Mouse (Mus musculus) macrophage (primary cell): Measurements from ENCODE around the gene Daxx. TPM values are rescaled to one million over a fixed set of nuclear protein-coding genes. Genes with fewer than 3 reads are reported as not detected.
"Not testable (repeated sequence)": the region's sequence is repeated elsewhere in the genome, so short reads cannot be mapped to it uniquely, and the experiment has no call there.

Experiments used
- H3K27ac ChIP-seq: fragments of 350-480 bp; formaldehyde crosslinking; 2 replicates; pipeline ENCODE4 v1.9.0; 2021
- H3K36me3 ChIP-seq: fragments of 350-480 bp; formaldehyde crosslinking; 2 replicates; pipeline ENCODE4 v1.9.0; 2021; ENCODE audit errors: inconsistent target
- H3K4me3 ChIP-seq: fragments of 350-480 bp; formaldehyde crosslinking; 2 replicates; pipeline ENCODE4 v1.9.0; 2021; ENCODE audit errors: inconsistent target
- H3K79me2 ChIP-seq: fragments of 350-480 bp; formaldehyde crosslinking; 2 replicates; pipeline ENCODE4 v1.9.0; 2021; ENCODE audit errors: inconsistent target
- WGBS: methylation state at CpG from one replicate; pipeline ENCODE4 v1.1.7; 2026; ENCODE audit warnings: inconsistent platforms; ENCODE audit not compliant: missing documents; 5-methylcytosine and 5-hydroxymethylcytosine counted together
- polyA plus RNA-seq: library from polyadenylated mRNA; stranded (reverse); fragments of 250-400 nt; gene quantifications from 3 replicates; pipeline ENCODE4 v1.2.4, GENCODE M21; 2018; ENCODE audit warnings: inconsistent platforms
- total RNA-seq, 78 experiments: library from RNA; depleted of rRNA; stranded (reverse); fragments of 250-400 nt; gene quantifications; 1 replicate in 9 of 78; 2 replicates in 24 of 78; 3 replicates in 43 of 78; 4 replicates in 2 of 78; pipeline ENCODE4 v1.2.4; 2018; ENCODE audit warnings: inconsistent platforms in 56 of 78

The Daxx gene
- total RNA-seq (2018; cell fraction: chromatin; rRNA removed) = 100 to 1,000 TPM in 16 of 26 experiments, 10 to 100 TPM in 10; 45.5 to 715 (median 283) TPM
- 100 to 1,000 TPM in 14 of 26 experiments, 10 to 100 TPM in 12; 42.9 to 264 (median 138) TPM for total RNA-seq (2018; cell fraction: cytosol; rRNA removed)
- 100 to 1,000 TPM in 20 of 26 experiments, 10 to 100 TPM in 6; 62.8 to 925 (median 335) TPM for total RNA-seq (2018; cell fraction: nucleus; rRNA removed)
- polyA plus RNA-seq = 32.1 to 95.9 TPM (median 50.6 TPM) in 3 replicates

- WGBS = under 1% methylated on average over 68 of the region's 68 CpGs
- peaks cover 61% of the 10 kb centered on the region for H3K79me2 ChIP-seq
These were observed at the start of gene Daxx for GRCm38 (mm10) chr17:33909077-33909868. TSS of gene Daxx (plus strand) at chr17:33909414.

DNA sequence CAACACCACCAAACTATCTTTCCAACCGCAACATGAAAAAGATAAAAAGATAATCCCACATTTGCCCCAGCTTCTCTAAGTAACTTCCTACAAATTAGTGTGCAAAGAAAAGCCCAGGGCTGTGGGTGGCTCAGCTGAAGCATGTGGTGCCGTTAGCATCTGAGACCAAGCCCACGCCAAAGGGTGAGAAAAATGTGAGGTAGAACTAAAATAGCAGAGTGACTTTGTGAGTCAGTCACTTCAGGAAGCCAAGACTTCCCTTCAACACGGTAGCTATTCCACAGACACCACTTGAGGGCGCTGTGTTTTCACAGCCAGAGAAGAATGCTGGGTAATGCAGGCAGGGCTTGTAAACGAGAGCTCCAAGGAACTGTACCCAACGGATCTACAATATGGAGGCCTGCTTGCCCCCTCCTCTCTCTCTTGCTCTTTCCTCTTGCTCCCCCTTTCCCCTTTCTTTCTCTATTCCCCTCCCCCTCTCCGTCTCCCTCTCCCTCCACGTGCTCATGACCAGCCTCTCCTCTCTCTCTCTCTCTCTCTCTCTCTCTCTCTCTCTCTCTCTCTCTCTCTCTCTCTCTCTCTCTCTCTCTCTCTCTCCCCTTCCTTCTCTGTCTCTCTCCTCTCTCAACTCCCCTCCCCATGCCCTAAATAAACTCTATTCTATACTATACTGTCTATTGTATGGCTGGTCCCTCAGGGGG lies 43.7 kb upstream of the Daxx start:
- Histone ChIP-seq H3K79me2 (no peaks in the 10 kb centered on the region), H3K36me3 (no peaks in the 10 kb centered on the region), H3K27ac (no peak overlapping the region), H3K4me3 (no peak overlapping the region)
- WGBS = 13% methylated on average over 7 of the region's 9 CpGs

More at GRCm38 (mm10) chr17:33909077-33909868, at the start of gene Daxx:
- peak within 1 kb of the TSS; percentile 93 for H3K27ac ChIP-seq
- peak within 1 kb of the TSS; percentile 95 for H3K4me3 ChIP-seq
- H3K36me3 ChIP-seq = peaks cover 31% of the 10 kb centered on the region; the same call in 1 of the 2 replicates

- no CpG with 5 or more reads among the region's 12 CpGs for WGBS
- not testable (repeated sequence) for H3K27ac ChIP-seq, H3K79me2 ChIP-seq, H3K4me3 ChIP-seq, H3K36me3 ChIP-seq
These were observed 35.7 kb upstream of the Daxx start, which contains the start of gene Gm7029 for GRCm38 (mm10) chr17:33873537-33873936. TSS of gene Gm7029 (plus strand) at chr17:33873837.

DNA sequence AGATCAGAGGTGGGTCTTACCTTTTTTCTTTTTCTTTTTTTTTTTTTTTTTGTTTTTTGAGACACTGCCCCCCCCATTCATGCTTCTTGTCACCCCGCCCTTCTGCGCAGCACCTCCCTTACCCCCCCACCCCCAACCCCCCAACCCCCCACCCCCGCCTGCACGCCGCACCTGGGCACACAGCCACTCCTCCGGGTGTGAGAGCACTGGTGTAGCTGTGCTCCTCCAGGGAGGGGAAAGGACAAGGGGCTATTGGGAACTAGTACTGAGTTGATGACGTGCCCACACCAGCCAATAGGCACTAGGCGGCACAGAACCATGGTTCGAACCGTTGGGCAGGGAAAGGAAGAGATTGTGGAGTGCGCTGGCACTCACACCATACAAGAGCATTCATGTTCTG lies 34.8 kb upstream of the Daxx start:
- 90% methylated on average over 6 of the region's 11 CpGs for WGBS
- no peaks in the 10 kb centered on the region for H3K79me2 ChIP-seq

GRCm38 (mm10) chr17:33875797-33876196 lies 33.4 kb upstream of the Daxx start:
- H3K27ac ChIP-seq, H3K36me3 ChIP-seq, H3K79me2 ChIP-seq, H3K4me3 ChIP-seq: not testable (repeated sequence)
- 98% methylated on average over 5 of the region's 5 CpGs for WGBS

More for the DNA sequence above, 34.8 kb upstream of the Daxx start:
- no peak overlapping the region for H3K27ac ChIP-seq
- H3K36me3 ChIP-seq = no peaks in the 10 kb centered on the region
- no peak overlapping the region for H3K4me3 ChIP-seq

GRCm38 (mm10) chr17:33884320-33884719 lies 24.9 kb upstream of the Daxx start:
- not testable (repeated sequence) for H3K4me3 ChIP-seq, H3K27ac ChIP-seq, H3K36me3 ChIP-seq
- peaks cover 39% of the 10 kb centered on the region for H3K79me2 ChIP-seq
- 90% methylated on average over 5 of the region's 11 CpGs for WGBS

- H3K79me2 ChIP-seq = peaks cover 47% of the 10 kb centered on the region
- not testable (repeated sequence) for H3K27ac ChIP-seq, H3K36me3 ChIP-seq, H3K4me3 ChIP-seq
- WGBS = 88% methylated on average over 2 of the region's 2 CpGs
These were observed 21.4 kb upstream of the Daxx start for GRCm38 (mm10) chr17:33887802-33888201.

GRCm38 (mm10) chr17:33888230-33888629 lies 21.0 kb upstream of the Daxx start:
- H3K79me2 ChIP-seq = peaks cover 47% of the 10 kb centered on the region
- H3K4me3 ChIP-seq, H3K36me3 ChIP-seq, H3K27ac ChIP-seq: not testable (repeated sequence)

DNA sequence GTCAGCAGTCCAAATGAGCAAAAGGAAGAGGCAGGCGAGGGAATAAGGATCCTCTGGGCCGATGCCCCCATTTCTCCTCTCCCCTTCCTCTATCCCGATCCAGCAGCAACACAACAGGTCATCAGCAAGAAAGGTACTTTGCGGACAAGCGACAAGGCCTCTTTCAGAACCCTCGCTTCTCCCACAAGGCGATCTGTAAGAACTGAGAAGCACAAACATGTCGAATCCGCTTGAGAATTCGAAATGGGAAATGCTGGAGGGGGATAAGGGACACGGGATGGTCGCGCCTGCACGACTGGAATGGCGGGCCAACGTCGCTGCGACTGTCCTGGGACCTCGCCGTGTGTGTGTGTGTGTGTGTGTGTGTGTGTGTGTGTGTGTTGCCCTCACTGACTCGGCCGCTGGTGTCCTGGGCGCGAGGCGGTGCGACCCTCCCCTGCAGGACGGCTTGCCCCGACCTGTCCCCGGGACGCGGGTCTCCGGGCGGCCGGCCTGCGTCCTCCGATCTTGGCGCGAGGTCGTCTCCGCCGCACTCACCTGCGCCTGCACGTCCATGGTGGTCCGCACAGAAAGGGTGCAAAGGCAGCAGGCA lies 19.2 kb upstream of the Daxx start:
- H3K27ac ChIP-seq = peak overlapping the region; percentile 50
- H3K4me3 ChIP-seq = peak overlapping the region; percentile 62
- not testable (repeated sequence) for H3K36me3 ChIP-seq
- WGBS = 1% methylated on average over 38 of the region's 44 CpGs
- peaks cover 47% of the 10 kb centered on the region for H3K79me2 ChIP-seq

- under 1% methylated on average over 38 of the region's 49 CpGs for WGBS
- Histone ChIP-seq H3K27ac (peak within 1 kb of the TSS; percentile 50), H3K79me2 (peaks cover 45% of the 10 kb centered on the region)
These were observed 18.6 kb upstream of the Daxx start, which contains the start of gene Kifc1 for GRCm38 (mm10) chr17:33890533-33891059. TSS of gene Kifc1 (minus strand) at chr17:33890661.

DNA sequence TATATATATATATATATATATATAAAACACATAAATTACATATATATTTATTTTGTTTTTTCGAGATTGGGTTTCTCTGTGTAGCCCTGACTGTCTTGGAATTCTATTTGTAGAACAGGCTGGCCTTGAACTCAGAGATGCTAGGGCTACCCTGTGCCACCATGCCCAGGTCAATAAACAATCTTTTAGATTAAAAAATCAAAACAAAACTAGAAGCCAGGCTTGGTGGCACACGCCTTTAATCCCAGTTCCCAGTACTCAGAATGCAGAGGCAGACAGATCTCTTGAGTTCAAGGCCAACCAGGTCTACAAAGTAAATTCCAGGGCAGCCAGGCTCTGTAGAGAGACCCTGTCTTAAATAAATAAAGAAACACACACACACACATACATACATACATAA lies 17.9 kb upstream of the Daxx start:
- H3K79me2 ChIP-seq = peaks cover 38% of the 10 kb centered on the region
- WGBS = 66% methylated on average over 2 of the region's 2 CpGs
- H3K4me3 ChIP-seq = no peak overlapping the region
- no peaks in the 10 kb centered on the region for H3K36me3 ChIP-seq
- H3K27ac ChIP-seq = no peak overlapping the region

More at GRCm38 (mm10) chr17:33890533-33891059, 18.6 kb upstream of the Daxx start, which contains the start of gene Kifc1:
- Histone ChIP-seq H3K4me3 (peak within 1 kb of the TSS; percentile 62), H3K36me3 (no peaks in the 10 kb centered on the region)

- not testable (repeated sequence) for H3K4me3 ChIP-seq, H3K36me3 ChIP-seq, H3K27ac ChIP-seq
- WGBS = 70% methylated on average over 6 of the region's 6 CpGs
- H3K79me2 ChIP-seq = peaks cover 32% of the 10 kb centered on the region
These were observed 17.3 kb upstream of the Daxx start for GRCm38 (mm10) chr17:33891892-33892291.

DNA sequence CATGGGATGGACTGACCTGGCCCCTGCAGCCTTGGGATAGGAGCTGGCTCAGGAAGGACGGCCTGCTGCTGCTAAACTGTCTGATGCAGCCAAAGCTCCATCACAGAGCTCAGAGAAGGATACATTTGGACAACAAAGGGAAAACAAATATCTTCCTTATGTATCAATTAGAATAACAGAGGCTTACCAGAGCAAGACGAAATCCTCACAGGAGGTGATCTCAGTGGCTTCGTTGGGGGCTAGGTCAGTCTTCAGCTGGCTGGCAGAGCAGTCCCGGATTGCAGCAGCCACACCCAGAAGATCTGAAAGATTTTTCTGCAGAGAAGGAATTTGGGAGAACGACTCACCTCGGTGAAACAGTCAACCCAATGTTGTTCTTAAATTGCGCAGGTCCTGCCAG lies 16.8 kb upstream of the Daxx start:
- H3K36me3 ChIP-seq = no peaks in the 10 kb centered on the region
- WGBS = 79% methylated on average over 7 of the region's 7 CpGs
- no peak overlapping the region for H3K27ac ChIP-seq
- H3K79me2 ChIP-seq = peaks cover 27% of the 10 kb centered on the region
- no peak overlapping the region for H3K4me3 ChIP-seq

DNA sequence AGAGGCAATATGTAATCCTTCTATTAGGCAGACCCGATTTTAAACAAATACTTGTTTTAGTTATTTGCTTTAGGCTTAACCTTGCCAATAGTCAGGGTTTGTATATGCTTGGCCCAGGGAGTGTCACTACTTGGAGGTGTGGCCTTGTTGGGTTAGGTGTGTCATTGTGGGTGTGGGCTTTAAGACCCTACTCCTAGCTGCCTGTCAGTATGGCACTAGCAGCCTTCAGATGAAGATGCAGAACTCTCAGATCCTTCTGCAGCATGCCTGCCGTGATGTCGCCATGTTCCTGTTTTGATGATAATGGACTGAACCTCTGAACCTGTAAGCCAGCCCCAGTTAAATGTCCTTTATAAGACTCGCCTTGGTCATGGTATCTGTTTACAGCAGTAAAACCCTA lies 16.2 kb upstream of the Daxx start:
- H3K36me3 ChIP-seq, H3K4me3 ChIP-seq, H3K27ac ChIP-seq: not testable (repeated sequence)
- peaks cover 21% of the 10 kb centered on the region for H3K79me2 ChIP-seq
- WGBS = 79% methylated on average over 4 of the region's 4 CpGs
